Mouse (Mus musculus): ENCODE data around the gene Gba.
"Not testable (repeated sequence)": the region's sequence is repeated elsewhere in the genome, so short reads cannot be mapped to it uniquely, and the experiment has no call there.

Gene Gba

GRCm38 (mm10) chr3:89214681-89215411 is 12.1 kb downstream of the Gba start, which contains the start of gene Thbs3:
Thbs3 (plus strand) TSS chr3:89215180.
- no peak for DNase-seq (ENCODE audit: low read depth, low spot score)

GRCm38 (mm10) chr3:89215853-89216252 is 13.1 kb downstream of the Gba start:
- DNase-seq (ENCODE audit: low read depth, low spot score), result peak; percentile 94

GRCm38 (mm10) chr3:89216407-89216806 is 13.7 kb downstream of the Gba start:
- not testable (repeated sequence) for DNase-seq (ENCODE audit: low read depth, low spot score)

- DNase-seq (ENCODE audit: low read depth, low spot score), result no peak
These were observed 15.5 kb downstream of the Gba start for GRCm38 (mm10) chr3:89218271-89218670.

- DNase-seq (ENCODE audit: low read depth, low spot score), result no peak
These were observed 16.8 kb downstream of the Gba start for GRCm38 (mm10) chr3:89219546-89219945.

GRCm38 (mm10) chr3:89221167-89221566 is 18.4 kb downstream of the Gba start:
- DNase-seq (ENCODE audit: low read depth, low spot score), result no peak

GRCm38 (mm10) chr3:89224796-89225195 is 22.1 kb downstream of the Gba start:
- peak; percentile 56 for DNase-seq (ENCODE audit: low read depth, low spot score)

- DNase-seq (ENCODE audit: low read depth, low spot score), result no peak
These were observed 22.6 kb downstream of the Gba start for GRCm38 (mm10) chr3:89225321-89225815.

- DNase-seq (ENCODE audit: low read depth, low spot score), result peak; percentile 99
These were observed 23.2 kb downstream of the Gba start for GRCm38 (mm10) chr3:89225918-89226317.

GRCm38 (mm10) chr3:89226361-89226760 is 23.6 kb downstream of the Gba start:
- DNase-seq (ENCODE audit: low read depth, low spot score), result no peak

- no peak for DNase-seq (ENCODE audit: low read depth, low spot score)
These were observed 24.2 kb downstream of the Gba start, which contains the start of gene Mtx1 for GRCm38 (mm10) chr3:89226900-89227299. Mtx1 (minus strand) TSS chr3:89227088.

- peak; percentile 99 for DNase-seq (ENCODE audit: low read depth, low spot score)
These were observed 24.8 kb downstream of the Gba start for GRCm38 (mm10) chr3:89227307-89228179.

- DNase-seq (ENCODE audit: low read depth, low spot score), result peak; percentile 91
These were observed 25.4 kb downstream of the Gba start for GRCm38 (mm10) chr3:89228180-89228549.

GRCm38 (mm10) chr3:89228836-89229235 is 26.1 kb downstream of the Gba start, which contains the start of gene Muc1:
Muc1 (plus strand) TSS chr3:89229057.
- DNase-seq (ENCODE audit: low read depth, low spot score), result no peak

GRCm38 (mm10) chr3:89229276-89229675 is 26.5 kb downstream of the Gba start:
- DNase-seq (ENCODE audit: low read depth, low spot score), result peak; percentile 88

GRCm38 (mm10) chr3:89230561-89230960 is 27.8 kb downstream of the Gba start:
- DNase-seq (ENCODE audit: low read depth, low spot score), result no peak

- no peak for DNase-seq (ENCODE audit: low read depth, low spot score)
These were observed 28.6 kb downstream of the Gba start for GRCm38 (mm10) chr3:89231345-89231744.

- DNase-seq (ENCODE audit: low read depth, low spot score), result no peak
These were observed 29.1 kb downstream of the Gba start for GRCm38 (mm10) chr3:89231772-89232275.

GRCm38 (mm10) chr3:89232614-89233013 is 29.9 kb downstream of the Gba start:
- DNase-seq (ENCODE audit: low read depth, low spot score), result no peak

- peak; percentile 52 for DNase-seq (ENCODE audit: low read depth, low spot score)
These were observed 30.9 kb downstream of the Gba start for GRCm38 (mm10) chr3:89233562-89234110.

- no peak for DNase-seq (ENCODE audit: low read depth, low spot score)
These were observed 33.8 kb downstream of the Gba start for GRCm38 (mm10) chr3:89236516-89236915.

GRCm38 (mm10) chr3:89237682-89238081 is 35.0 kb downstream of the Gba start:
- no peak for DNase-seq (ENCODE audit: low read depth, low spot score)
